Mouse (Mus musculus) lung, postnatal 25 days (tissue): ENCODE measurements at regions not wholly inside any gene's neighbourhood (a gene's known extent, or its start where the extent isn't known, plus 50 kb on each side); places are given as distances from the start of the nearest gene placed in this dataset.

Experiments
- DNase-seq: peaks from one replicate; pipeline ENCODE4 v3.0.0; 2022; ENCODE audit warnings: low spot score

DNA sequence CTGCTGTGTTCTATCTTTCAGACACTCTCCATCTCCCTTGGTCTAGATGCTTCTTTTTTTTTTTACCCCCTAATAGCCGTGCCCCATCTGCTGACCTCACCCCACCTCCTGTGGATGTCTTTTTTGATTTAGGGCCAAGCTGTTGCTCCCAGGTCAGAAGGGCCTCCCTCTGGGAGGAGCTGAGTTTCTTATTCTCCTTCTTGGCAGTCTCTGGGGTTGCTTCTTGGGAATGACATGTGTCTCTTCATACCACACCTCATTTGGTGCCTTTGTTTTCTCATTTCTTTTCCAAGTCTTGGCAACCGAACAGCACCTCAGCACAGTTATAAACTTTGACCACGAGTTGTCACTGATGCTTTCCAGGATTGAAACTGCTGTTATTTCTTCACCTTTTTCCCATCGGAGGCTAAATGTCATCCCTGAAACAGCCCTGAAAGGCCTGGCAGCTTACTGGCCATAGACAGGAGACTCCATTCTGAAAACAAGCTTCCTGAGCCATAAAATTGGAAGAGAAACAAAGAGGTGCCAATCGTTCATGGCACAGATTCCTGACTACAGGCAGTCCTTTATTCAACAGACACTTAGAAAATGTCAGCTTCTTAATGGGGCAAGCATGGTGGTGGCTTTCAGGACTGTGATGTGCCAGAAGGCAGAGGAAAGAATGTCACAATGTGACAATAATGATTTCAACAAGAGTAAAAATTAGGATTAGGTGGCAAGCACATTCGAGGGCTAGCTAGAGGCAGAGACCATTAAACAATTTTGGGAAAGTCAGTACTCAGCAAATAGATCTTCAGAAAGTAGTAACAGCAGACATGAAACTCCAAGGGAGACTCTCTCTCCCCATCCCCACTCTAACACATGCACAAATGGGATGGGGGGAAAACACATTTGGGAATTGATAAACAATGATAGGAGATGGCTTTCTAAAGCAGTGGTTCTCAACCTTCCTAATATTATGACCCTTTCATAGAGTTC is 197.1 kb upstream of the Arrdc4 start:
- peak; percentile 59 for DNase-seq

DNA sequence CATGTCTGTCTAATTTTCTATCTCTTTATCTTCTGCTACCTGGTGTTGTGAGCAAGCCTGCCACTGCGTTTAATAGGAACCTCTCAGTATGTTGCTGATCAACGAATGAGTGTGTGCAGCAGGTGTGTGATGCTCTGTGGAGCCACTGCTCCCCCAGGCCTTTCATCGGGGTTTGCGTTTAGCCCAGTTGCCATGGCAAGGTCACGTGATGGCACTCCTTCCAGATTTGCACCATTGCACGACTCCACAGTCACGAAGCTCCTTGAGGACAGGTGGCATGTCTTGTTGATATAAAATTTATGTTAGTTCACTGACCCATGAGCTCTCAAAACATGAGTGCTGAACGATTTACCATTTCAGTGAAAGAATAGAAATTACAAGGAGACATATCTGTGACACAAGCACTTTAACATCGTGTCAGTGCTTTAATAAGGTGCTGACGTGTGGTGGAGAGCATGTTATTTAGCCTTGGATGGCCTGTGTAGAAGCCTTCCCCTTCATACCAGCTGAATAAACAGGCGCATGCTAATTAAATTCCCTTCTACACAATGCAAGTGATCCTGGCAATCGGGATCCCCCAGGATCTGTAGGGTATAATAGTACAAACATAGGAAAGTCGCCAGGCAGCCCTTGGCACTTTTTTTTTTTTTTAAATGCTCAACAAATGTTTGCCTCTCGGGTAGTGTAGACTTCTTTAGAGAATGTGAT is 181.7 kb upstream of the Arrdc4 start:
- DNase-seq, result no peak

- DNase-seq, result no peak
Measured at GRCm38 (mm10) chr7:68929669-68930068, 180.6 kb upstream of the Arrdc4 start.

- DNase-seq, result no peak
Measured at GRCm38 (mm10) chr7:68925640-68926039, 176.6 kb upstream of the Arrdc4 start.

- DNase-seq, result no peak
Measured at GRCm38 (mm10) chr7:68918632-68919435, 169.8 kb upstream of the Arrdc4 start.

DNA sequence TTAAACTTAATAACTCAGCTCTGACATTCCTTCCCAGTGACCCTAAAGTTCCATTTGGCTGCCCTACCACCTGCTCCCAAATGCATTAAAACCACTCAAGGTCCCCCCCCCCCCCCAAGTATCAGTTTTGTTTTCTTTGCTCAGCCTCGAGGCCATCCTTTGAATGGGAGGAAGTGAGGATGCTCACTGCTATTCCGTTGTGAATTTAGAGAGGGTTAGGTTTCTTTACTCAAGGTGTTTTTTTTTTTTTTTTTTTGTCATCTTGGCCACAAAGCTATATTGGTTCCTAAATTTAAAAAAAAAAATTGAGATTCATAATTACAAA is 168.8 kb upstream of the Arrdc4 start:
- no peak for DNase-seq

- peak; percentile 43 for DNase-seq
Measured at GRCm38 (mm10) chr7:68917137-68917875, 168.3 kb upstream of the Arrdc4 start.

GRCm38 (mm10) chr7:68915976-68916375 is 166.9 kb upstream of the Arrdc4 start:
- no peak for DNase-seq

DNA sequence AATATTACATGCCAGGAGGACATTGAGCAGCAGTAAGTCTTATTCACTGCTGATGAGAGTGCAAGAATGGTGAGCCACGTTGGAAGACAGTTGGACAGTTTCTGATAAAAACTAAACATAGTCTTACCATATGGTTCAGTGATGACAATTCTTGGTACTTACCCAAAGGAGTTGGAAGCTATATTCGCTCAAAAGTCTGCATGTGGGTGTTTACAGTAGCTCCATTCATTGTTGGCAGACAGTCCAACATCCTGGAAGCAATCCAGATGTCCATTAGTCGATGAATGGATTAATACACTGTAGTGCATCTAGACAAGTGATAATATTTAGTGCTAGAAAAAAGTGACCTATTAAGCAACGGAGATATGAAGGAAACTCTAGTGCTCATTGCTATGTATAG is 165.3 kb upstream of the Arrdc4 start:
- no peak for DNase-seq

DNA sequence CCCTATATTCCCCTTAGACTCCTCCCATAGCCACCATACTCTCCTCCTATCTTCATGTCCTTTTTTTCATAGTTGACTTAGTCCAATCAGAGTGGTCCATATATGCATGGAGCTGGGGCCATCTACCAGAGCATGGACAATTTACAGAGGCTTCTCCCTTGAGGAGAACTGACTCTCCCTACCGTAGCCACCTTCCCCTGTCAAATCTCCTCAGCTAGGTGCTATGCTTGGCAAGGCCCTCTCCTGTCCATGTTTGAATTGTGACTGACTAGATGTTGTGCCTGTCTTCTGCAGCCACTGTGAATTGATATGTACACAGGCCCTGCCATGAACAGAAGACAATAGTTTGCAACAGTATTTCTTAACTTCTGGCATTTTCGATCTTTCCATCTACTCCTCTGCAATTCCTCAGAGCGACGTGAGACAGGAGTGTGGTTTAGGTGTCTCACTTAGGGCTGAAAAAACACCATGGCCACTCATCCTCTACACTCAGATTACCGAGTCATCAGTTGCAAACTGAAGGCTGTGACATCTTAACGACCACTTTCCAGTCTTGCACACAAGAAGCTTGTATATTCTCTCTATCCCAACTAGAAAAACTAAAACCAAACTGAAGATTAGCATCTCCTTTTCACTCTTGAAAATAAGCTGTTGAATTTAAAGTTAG is 163.1 kb upstream of the Arrdc4 start:
- DNase-seq, result no peak

- no peak for DNase-seq
Measured at GRCm38 (mm10) chr7:68911562-68911961, 162.5 kb upstream of the Arrdc4 start.

DNA sequence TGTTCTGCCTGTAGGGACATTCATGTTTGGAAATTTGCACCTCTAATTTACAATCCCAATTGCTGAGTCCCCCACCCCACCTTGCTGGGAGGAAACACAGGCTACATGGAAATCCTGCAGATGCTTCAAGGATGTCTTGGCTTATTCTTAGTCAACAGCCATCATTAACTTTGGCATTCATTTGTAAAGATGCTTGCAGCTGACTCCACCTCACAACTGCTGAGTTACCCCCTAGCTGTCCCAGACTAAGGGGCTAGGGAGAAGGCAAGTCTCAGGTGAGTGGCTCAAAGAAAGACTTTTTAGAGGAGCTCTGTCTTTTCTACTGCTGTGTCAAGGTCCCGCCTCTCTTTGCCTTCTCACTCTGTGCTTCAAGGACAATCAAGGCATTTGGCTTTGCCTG is 160.7 kb upstream of the Arrdc4 start:
- DNase-seq, result no peak

DNA sequence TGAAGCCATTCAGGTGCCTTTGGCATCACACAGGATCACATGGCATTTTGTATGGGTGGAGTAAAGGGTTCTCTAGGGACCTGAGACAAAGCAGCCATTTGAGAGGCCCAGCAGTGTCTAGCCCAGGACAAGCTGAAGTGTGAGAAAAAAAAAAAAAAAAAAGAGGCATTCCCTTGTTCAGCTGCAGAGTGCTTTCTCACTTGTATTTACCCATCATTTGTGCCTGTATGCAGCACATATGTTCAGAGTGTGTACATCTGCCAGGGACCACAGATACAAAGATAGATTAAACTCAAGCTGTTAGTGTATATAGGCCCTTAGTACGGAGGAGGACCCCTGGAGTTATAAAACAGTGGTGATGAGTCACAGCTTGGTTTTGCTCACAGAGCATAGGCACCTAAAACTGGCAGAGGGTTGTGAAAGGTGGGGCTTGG is 159.4 kb upstream of the Arrdc4 start:
- no peak for DNase-seq

- DNase-seq, result no peak
Measured at GRCm38 (mm10) chr7:68907867-68908266, 158.8 kb upstream of the Arrdc4 start.

- no peak for DNase-seq
Measured at GRCm38 (mm10) chr7:68906771-68907395, 157.8 kb upstream of the Arrdc4 start.

DNA sequence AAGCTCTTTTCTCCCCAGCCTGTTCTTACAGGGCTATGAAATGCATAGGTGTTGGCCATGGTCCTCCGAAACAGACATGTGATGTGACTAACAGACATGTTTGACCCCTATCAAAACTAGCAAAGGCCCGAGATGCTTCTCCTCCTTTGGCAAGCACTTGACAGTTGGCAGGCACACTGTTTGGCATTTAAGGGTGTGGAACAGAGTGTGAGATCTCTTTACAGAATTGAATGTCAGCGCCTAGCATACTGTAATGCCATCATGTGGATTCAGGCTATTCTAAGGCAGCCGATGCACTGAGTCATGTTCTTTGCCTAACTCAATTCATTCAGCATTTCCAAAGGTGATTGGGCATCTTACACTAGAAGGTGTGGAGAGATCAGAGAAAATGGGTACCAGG is 156.8 kb upstream of the Arrdc4 start:
- no peak for DNase-seq

GRCm38 (mm10) chr7:68886173-68886572 is 137.1 kb upstream of the Arrdc4 start:
- no peak for DNase-seq

GRCm38 (mm10) chr7:68873008-68873407 is 124.0 kb upstream of the Arrdc4 start:
- DNase-seq, result no peak

DNA sequence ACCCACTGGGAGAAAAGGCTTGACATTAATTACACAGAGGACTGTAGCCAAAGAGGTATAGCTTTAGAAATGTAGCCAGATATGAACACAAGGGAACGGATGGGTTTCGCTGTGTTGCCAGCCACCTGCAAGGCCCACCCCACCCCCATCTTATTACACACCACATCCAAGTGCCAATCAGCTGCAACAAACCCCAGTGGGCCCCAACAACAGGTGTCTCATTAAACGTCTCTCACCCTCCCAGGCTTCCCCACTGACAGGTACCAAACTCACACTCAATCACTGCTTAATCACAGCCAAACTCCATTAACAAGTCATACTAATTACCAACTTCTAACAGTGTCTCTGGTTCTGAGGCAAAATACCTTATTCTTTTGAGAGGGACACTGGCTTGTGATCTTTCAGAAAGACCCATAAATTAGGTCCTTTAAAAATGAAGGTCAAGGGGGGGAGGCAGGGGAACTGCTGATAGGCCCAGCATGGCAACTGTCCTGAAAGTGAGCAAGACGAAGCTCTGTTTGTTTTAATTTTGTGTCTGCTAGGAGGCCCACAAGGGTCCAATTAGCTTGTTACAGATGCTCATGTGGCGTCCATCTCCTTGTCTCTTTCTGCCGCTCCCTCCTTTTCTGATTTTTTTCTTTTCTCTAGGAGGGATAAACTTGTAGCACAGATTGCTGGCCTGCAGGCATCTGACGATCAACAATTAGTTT is 115.4 kb upstream of the Arrdc4 start:
- no peak for DNase-seq
